Mouse (Mus musculus) thymus, adult 2 months (tissue): ENCODE data around the gene Cc2d1a. TPM values are rescaled to one million over a fixed set of nuclear protein-coding genes. Genes with fewer than 3 reads are reported as not detected.
A peak's percentile ranks its signal among the peaks of the same experiment; 100 is the strongest.

Experiments
- DNase-seq: peaks from one replicate; pipeline ENCODE4 v3.0.0; 2021
- H3K27ac ChIP-seq: fragments of 200-500 bp; 2 replicates; pipeline ENCODE4 v1.5.1; 2012; ENCODE audit warnings: low read length, control low read depth; ENCODE audit not compliant: control insufficient read depth, insufficient read depth
- H3K27me3 ChIP-seq: fragments of 200-500 bp; 2 replicates; pipeline ENCODE4 v1.6.1; 2012; ENCODE audit warnings: mild to moderate bottlenecking, low read length, moderate library complexity, mixed read lengths; ENCODE audit not compliant: control insufficient read depth, insufficient read depth
- H3K36me3 ChIP-seq: fragments of 200-500 bp; 2 replicates; pipeline ENCODE4 v1.6.1; 2012; ENCODE audit warnings: mild to moderate bottlenecking, low read length, moderate library complexity; ENCODE audit not compliant: control insufficient read depth, insufficient read depth
- H3K4me1 ChIP-seq: fragments of 200-500 bp; replicated peaks from 2 replicates; pipeline ENCODE4 v1.6.1; 2012; ENCODE audit warnings: low read length; ENCODE audit not compliant: control insufficient read depth, insufficient read depth
- H3K4me3 ChIP-seq: fragments of 200-500 bp; 2 replicates; pipeline ENCODE4 v1.5.1; 2012; ENCODE audit warnings: mild to moderate bottlenecking, low read length, control low read depth, moderate library complexity; ENCODE audit not compliant: control insufficient read depth, insufficient read depth
- CTCF ChIP-seq: fragments of 200-500 bp; IDR thresholded peaks from 2 replicates; pipeline ENCODE4 v1.5.1; 2012; ENCODE audit warnings: mild to moderate bottlenecking, control low read depth, low read length, moderate library complexity, borderline replicate concordance; ENCODE audit not compliant: control insufficient read depth, poor library complexity, insufficient read depth; ENCODE audit errors: extremely low read depth
- POLR2A ChIP-seq: fragments of 200-500 bp; IDR thresholded peaks from 2 replicates; pipeline ENCODE4 v1.6.1; 2012; ENCODE audit warnings: mild to moderate bottlenecking, low read length, control low read depth, moderate library complexity; ENCODE audit not compliant: control insufficient read depth, poor library complexity, insufficient read depth; ENCODE audit errors: extremely low read depth
- WGBS: fragments of 180-500 bp; shearing (Covaris S2); methylation state at CpG from one replicate; pipeline ENCODE4 v1.1.7; 2018; 5-methylcytosine and 5-hydroxymethylcytosine counted together
- polyA plus RNA-seq: library from polyadenylated mRNA; depleted of rRNA; stranded (reverse); fragments of >200 nt; gene quantifications from 2 replicates; pipeline ENCODE4 v1.2.3, GENCODE M21; 2012; rRNA removed

The Cc2d1a gene
- 49.8 and 54.6 TPM in 2 replicates for polyA plus RNA-seq

- H3K4me1 ChIP-seq = peaks cover 16% of the 10 kb centered on the region
- TF ChIP-seq CTCF (no peak), POLR2A (peak; percentile 84)
- WGBS = 14% methylated on average over 49 of the region's 49 CpGs
- no peak within 1 kb of the TSS for H3K27ac ChIP-seq
- peaks cover 10% of the 10 kb centered on the region for H3K36me3 ChIP-seq
- peak; percentile 97 for DNase-seq
- H3K27me3 ChIP-seq = no peaks in the 10 kb centered on the region
- peak within 1 kb of the TSS; percentile 70 for H3K4me3 ChIP-seq
These were observed at the start of gene Cc2d1a, which contains the start of gene 4930432K21Rik for GRCm38 (mm10) chr8:84147769-84148530. Gene Cc2d1a, minus strand, starts transcription at chr8:84147936. Gene 4930432K21Rik, plus strand, starts transcription at chr8:84148025.

GRCm38 (mm10) chr8:84197141-84197921 is 49.6 kb upstream of the Cc2d1a start:
- Histone ChIP-seq H3K4me3 (peak overlapping the region; percentile 59), H3K27me3 (no peaks in the 10 kb centered on the region), H3K27ac (peak overlapping the region; percentile 90), H3K36me3 (no peaks in the 10 kb centered on the region), H3K4me1 (peaks cover 54% of the 10 kb centered on the region)
- WGBS = 3% methylated on average over 43 of the region's 43 CpGs
- DNase-seq = peak; percentile 82
- TF ChIP-seq CTCF (0 out of 2 replicates have a peak, but pooled peaks have one; percentile 13), POLR2A (peak; percentile 50; the same call in 1 of the 2 replicates)

GRCm38 (mm10) chr8:84194224-84194743 is 46.5 kb upstream of the Cc2d1a start:
- WGBS = 96% methylated on average over 3 of the region's 3 CpGs
- Histone ChIP-seq H3K36me3 (no peaks in the 10 kb centered on the region), H3K27ac (no peak overlapping the region), H3K27me3 (no peaks in the 10 kb centered on the region), H3K4me1 (peaks cover 29% of the 10 kb centered on the region), H3K4me3 (no peak overlapping the region)
- TF ChIP-seq POLR2A (no peak), CTCF (no peak)
- DNase-seq = no peak

GRCm38 (mm10) chr8:84193566-84193965 is 45.8 kb upstream of the Cc2d1a start:
- H3K4me1 ChIP-seq = peaks cover 22% of the 10 kb centered on the region
- WGBS = 92% methylated on average over 5 of the region's 5 CpGs
- no peak overlapping the region for H3K4me3 ChIP-seq
- no peaks in the 10 kb centered on the region for H3K36me3 ChIP-seq
- no peak for DNase-seq
- TF ChIP-seq CTCF (no peak), POLR2A (no peak)
- H3K27me3 ChIP-seq = no peaks in the 10 kb centered on the region
- H3K27ac ChIP-seq = no peak overlapping the region

- no peak for DNase-seq
- Histone ChIP-seq H3K36me3 (no peaks in the 10 kb centered on the region), H3K4me1 (peaks cover 18% of the 10 kb centered on the region), H3K4me3 (no peak overlapping the region), H3K27me3 (no peaks in the 10 kb centered on the region), H3K27ac (no peak overlapping the region)
- 85% methylated on average over 4 of the region's 4 CpGs for WGBS
- TF ChIP-seq CTCF (no peak), POLR2A (no peak)
These were observed 45.4 kb upstream of the Cc2d1a start for GRCm38 (mm10) chr8:84193161-84193560.

GRCm38 (mm10) chr8:84192555-84192954 is 44.8 kb upstream of the Cc2d1a start:
- peak; percentile 55 for DNase-seq

More at GRCm38 (mm10) chr8:84192555-84192954, 44.8 kb upstream of the Cc2d1a start:
- Histone ChIP-seq H3K27me3 (no peaks in the 10 kb centered on the region), H3K36me3 (no peaks in the 10 kb centered on the region), H3K27ac (no peak overlapping the region), H3K4me1 (peaks cover 13% of the 10 kb centered on the region), H3K4me3 (peak overlapping the region; percentile 34)
- WGBS = 5% methylated on average over 33 of the region's 33 CpGs
- TF ChIP-seq POLR2A (no peak), CTCF (no peak)
